Mouse (Mus musculus) heart, adult 2 months (tissue): ENCODE measurements around the gene Klk9.

Experiments
- CTCF ChIP-seq: fragments of 200-600 bp; IDR thresholded peaks from 2 replicates; pipeline ENCODE4 v1.8.1; 2022; ENCODE audit warnings: antibody characterized with exemption, mild to moderate bottlenecking, moderate library complexity
- EP300 ChIP-seq: fragments of 200-500 bp; IDR thresholded peaks from 2 replicates; pipeline ENCODE4 v1.6.1; 2011; ENCODE audit warnings: low read depth, low read length, control low read depth; ENCODE audit not compliant: insufficient read depth
- POLR2A ChIP-seq: fragments of 200-500 bp; IDR thresholded peaks from 2 replicates; pipeline ENCODE4 v1.6.1; 2011; ENCODE audit warnings: mild to moderate bottlenecking, low read depth, low read length, control low read depth; ENCODE audit not compliant: insufficient read depth

DNA sequence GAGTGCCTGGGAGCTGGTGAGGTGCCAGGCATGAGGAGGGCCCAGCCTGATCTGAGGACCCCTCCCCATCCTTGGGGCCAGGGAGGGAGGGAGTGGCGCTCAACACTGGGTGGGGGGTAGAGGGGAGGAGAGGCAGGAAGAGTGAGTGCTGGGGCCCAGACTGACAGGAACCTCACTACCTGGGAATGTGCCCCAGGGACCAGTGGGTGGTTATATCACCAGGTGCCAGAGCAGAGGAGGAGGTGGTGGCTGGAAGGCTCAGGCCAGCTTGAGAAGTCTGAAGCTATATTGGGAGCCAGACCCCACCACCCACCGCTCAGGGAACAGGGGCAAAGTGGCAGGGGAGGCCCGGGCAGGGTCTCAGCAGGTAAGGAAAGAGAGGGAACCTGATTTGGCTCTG, 50.0 kb downstream of the Klk9 start, which contains the start of gene Klk5:
- no peak for TF ChIP-seq CTCF
- TF ChIP-seq POLR2A: no peak
- no peak for TF ChIP-seq EP300
